Mouse (Mus musculus): ENCODE measurements around the gene Ankrd34b. TPM values are rescaled to one million over a fixed set of nuclear protein-coding genes. Genes with fewer than 3 reads are reported as not detected.

The Ankrd34b gene
- polyA plus RNA-seq, 1 experiment from 2014 or later = 0.07 TPM

DNA sequence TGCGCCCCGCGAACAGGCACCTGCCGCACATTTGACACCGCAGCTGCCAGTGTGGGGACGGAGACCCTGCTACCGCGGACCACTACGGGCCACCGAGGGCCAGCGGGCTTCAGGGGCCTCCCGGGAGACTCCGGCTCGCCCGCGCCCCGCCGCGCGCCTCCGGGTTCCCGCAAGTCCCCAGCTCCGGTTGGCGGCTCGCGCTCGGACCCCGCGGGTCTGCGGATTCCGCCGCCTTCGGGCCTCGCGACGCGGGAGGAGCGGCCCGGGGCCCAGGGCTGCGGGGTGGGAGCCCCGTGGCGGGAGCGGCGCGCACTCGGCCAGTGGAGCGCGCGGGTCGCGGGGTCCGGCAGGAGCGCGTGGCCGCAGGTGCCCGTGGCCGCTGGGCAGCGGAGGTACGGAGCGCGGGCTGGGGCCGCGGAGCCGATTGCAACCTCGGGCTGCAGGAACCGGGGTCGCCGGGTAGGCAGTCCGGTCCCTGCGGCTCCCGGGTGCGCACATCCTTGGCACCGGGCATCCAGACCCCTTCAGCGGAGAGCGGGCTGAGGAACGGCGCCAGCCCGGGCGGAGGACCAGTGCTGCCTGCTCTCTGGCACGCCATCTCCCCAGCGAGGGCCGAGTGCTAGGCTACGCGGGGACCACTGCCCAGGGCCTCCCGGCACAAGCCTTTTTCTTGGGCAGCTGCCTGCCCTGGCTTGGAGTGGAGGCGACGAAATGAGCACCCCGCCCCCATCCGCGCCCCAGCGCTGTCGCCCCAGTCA lies 777 bp downstream of the Ankrd34b start:
- ATAC-seq (ENCODE audit: low FRiP score, low TSS enrichment) = peak; percentile 77
- Histone ChIP-seq H3K27ac (ENCODE audit: low read depth, low read length) (no peak overlapping the region), H3K36me3 (ENCODE audit: control insufficient read depth, insufficient read depth, low read length) (no peaks in the 10 kb centered on the region), H3K9me3 (ENCODE audit: control insufficient read depth, low read length) (no peaks in the 10 kb centered on the region), H3K27me3 (ENCODE audit: control insufficient read depth, insufficient read depth, low read length) (peaks cover 39% of the 10 kb centered on the region), H3K4me1 (ENCODE audit: control insufficient read depth, insufficient read depth, low read length) (peaks cover 12% of the 10 kb centered on the region; the same call in 1 of the 2 replicates), H3K4me2 (replicated peaks; ENCODE audit: low read depth, low read length) (peak overlapping the region; percentile 99), H3K9ac (ENCODE audit: low read depth, low read length) (peak overlapping the region; percentile 54), H3K4me3 (ENCODE audit: low read length) (peak overlapping the region; percentile 60)
- under 1% methylated on average over 84 of the region's 92 CpGs for WGBS

DNA sequence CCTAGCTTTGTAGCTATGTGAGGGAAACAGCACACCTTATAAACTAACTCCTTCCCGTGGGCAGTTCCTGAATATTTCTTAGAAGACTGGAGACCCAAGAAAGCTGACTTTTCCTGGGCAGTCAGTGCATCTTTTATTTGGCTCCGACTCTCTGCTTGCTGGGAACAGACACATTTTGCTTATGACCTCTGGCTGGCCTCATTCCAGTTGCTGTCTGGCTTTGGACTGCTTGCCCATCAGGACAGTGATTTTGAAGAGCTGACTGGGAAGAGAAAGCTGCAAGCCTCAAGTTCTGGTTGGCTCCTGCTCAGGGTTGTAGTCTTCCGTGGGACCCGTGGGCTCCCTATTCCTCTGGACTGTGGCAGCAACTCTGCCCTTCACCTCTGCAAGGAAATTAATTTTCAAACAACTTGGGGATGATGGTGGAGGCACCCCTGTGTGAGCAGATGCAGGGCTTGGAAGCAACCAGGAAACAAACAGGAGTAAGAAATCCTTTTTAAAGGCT lies 1.7 kb downstream of the Ankrd34b start:
- no peak overlapping the region for H3K9ac ChIP-seq (ENCODE audit: low read depth, low read length)
- peaks cover 12% of the 10 kb centered on the region; the same call in 1 of the 2 replicates for H3K4me1 ChIP-seq (ENCODE audit: control insufficient read depth, insufficient read depth, low read length)
- ATAC-seq (ENCODE audit: low FRiP score, low TSS enrichment) = no peak
- no peak overlapping the region for H3K4me2 ChIP-seq (replicated peaks; ENCODE audit: low read depth, low read length)
- no peaks in the 10 kb centered on the region for H3K9me3 ChIP-seq (ENCODE audit: control insufficient read depth, low read length)
- no peak overlapping the region for H3K4me3 ChIP-seq (ENCODE audit: low read length)
- WGBS = 43% methylated on average over 4 of the region's 4 CpGs
- H3K36me3 ChIP-seq (ENCODE audit: control insufficient read depth, insufficient read depth, low read length) = no peaks in the 10 kb centered on the region
- H3K27me3 ChIP-seq (ENCODE audit: control insufficient read depth, insufficient read depth, low read length) = peaks cover 39% of the 10 kb centered on the region
- H3K27ac ChIP-seq (ENCODE audit: low read depth, low read length) = no peak overlapping the region

DNA sequence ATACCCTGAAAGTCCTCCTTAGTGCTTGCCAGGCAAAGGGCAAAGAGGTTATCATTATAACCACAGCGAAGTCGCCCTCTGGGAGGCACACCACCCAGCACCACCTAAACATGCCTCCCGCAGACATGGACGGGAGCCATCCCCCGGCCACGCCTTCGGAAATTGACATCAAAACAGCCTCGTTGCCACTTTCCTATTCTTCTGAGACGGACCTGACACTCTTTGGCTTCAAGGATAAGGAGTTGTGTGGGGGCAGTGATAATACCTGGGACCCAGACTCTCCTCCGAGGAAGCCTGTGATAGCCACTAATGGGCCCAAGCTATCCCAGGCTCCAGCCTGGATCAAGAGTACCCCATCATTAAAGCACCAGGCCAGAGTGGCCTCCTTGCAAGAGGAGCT lies 13.0 kb downstream of the Ankrd34b start:
- Histone ChIP-seq H3K27ac (ENCODE audit: low read depth, low read length) (no peak overlapping the region), H3K27me3 (ENCODE audit: control insufficient read depth, insufficient read depth, low read length) (no peaks in the 10 kb centered on the region), H3K4me3 (ENCODE audit: low read length) (no peak overlapping the region), H3K9ac (ENCODE audit: low read depth, low read length) (no peak overlapping the region), H3K36me3 (ENCODE audit: control insufficient read depth, insufficient read depth, low read length) (no peaks in the 10 kb centered on the region), H3K4me2 (replicated peaks; ENCODE audit: low read depth, low read length) (no peak overlapping the region), H3K9me3 (ENCODE audit: control insufficient read depth, low read length) (no peaks in the 10 kb centered on the region), H3K4me1 (ENCODE audit: control insufficient read depth, insufficient read depth, low read length) (no peaks in the 10 kb centered on the region)
- ATAC-seq (ENCODE audit: low FRiP score, low TSS enrichment) = no peak
- 87% methylated on average over 10 of the region's 10 CpGs for WGBS

DNA sequence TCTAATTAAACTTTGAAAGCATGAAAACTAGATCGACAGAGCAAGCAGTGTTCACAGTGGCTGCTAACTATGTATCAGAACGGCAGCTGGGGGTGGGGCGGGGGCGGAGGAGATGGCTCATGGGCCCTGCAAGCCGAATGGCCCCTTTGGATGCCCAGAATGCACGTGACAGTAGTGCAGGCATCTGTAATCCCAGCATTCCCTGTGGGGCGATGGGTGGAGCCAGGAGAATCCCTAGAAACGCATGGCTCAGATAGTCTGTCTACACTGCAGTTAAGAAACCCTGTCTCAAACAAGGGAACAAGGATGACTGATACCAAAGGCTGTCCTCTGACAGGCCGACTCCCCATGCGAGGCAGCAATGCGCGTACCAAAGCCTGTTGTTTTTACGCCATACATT lies 14.6 kb downstream of the Ankrd34b start:
- no peak overlapping the region for H3K9ac ChIP-seq (ENCODE audit: low read depth, low read length)
- no peak overlapping the region for H3K4me3 ChIP-seq (ENCODE audit: low read length)
- no peak overlapping the region for H3K4me2 ChIP-seq (replicated peaks; ENCODE audit: low read depth, low read length)
- 77% methylated on average over 13 of the region's 13 CpGs for WGBS
- no peaks in the 10 kb centered on the region for H3K4me1 ChIP-seq (ENCODE audit: control insufficient read depth, insufficient read depth, low read length)
- H3K9me3 ChIP-seq (ENCODE audit: control insufficient read depth, low read length) = no peaks in the 10 kb centered on the region
- H3K27ac ChIP-seq (ENCODE audit: low read depth, low read length) = no peak overlapping the region
- H3K27me3 ChIP-seq (ENCODE audit: control insufficient read depth, insufficient read depth, low read length) = no peaks in the 10 kb centered on the region
- no peaks in the 10 kb centered on the region for H3K36me3 ChIP-seq (ENCODE audit: control insufficient read depth, insufficient read depth, low read length)
- no peak for ATAC-seq (ENCODE audit: low FRiP score, low TSS enrichment)

DNA sequence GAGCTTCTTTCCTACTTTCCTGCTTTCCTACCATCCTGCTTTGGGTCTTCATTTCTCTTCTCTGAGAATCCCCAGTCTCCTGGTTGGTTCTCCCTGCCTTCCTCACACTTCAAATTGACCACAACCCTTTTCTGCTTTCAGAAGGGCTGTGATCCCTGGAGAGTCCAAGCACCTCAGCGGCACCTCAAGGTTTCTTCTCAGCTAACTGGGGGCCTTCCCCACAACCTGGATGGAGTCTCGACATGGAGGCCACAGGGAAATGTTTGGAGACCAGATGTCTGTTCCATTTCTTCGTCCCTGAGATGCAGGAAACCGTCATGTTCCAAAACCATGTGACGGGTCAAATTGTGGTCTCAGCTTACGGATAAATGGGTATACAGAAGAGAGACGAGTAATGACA lies 21.2 kb downstream of the Ankrd34b start:
- ATAC-seq (ENCODE audit: low FRiP score, low TSS enrichment) = no peak
- H3K4me2 ChIP-seq (replicated peaks; ENCODE audit: low read depth, low read length) = no peak overlapping the region
- no peak overlapping the region for H3K9ac ChIP-seq (ENCODE audit: low read depth, low read length)
- no peak overlapping the region for H3K4me3 ChIP-seq (ENCODE audit: low read length)
- no peak overlapping the region for H3K27ac ChIP-seq (ENCODE audit: low read depth, low read length)
- no peaks in the 10 kb centered on the region for H3K9me3 ChIP-seq (ENCODE audit: control insufficient read depth, low read length)
- H3K36me3 ChIP-seq (ENCODE audit: control insufficient read depth, insufficient read depth, low read length) = no peaks in the 10 kb centered on the region
- no peaks in the 10 kb centered on the region for H3K4me1 ChIP-seq (ENCODE audit: control insufficient read depth, insufficient read depth, low read length)
- WGBS = 89% methylated on average over 7 of the region's 7 CpGs
- no peaks in the 10 kb centered on the region for H3K27me3 ChIP-seq (ENCODE audit: control insufficient read depth, insufficient read depth, low read length)

DNA sequence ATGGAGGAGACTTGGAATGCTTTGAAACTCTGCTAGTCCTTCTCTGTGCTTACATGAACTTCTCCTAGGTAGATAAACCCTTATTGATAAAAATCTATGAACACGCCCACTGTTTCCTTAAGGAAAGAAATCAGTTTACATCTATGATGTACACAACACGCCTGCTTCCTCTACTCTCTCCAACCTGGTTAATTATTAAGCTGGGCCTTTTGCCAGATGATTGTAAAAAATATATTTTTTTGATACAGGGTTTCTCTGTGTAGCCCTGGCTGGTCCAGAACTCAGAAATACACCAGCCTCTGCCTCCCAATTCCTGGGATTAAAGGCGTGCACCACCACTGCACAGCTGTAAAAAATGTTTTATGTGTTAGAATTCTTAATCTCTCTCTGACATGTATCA lies 39.0 kb downstream of the Ankrd34b start:
- H3K4me2 ChIP-seq (replicated peaks; ENCODE audit: low read depth, low read length) = no peak overlapping the region
- 78% methylated on average over 3 of the region's 3 CpGs for WGBS
- no peaks in the 10 kb centered on the region for H3K4me1 ChIP-seq (ENCODE audit: control insufficient read depth, insufficient read depth, low read length)
- H3K9me3 ChIP-seq (ENCODE audit: control insufficient read depth, low read length) = no peaks in the 10 kb centered on the region
- no peak overlapping the region for H3K9ac ChIP-seq (ENCODE audit: low read depth, low read length)
- H3K27me3 ChIP-seq (ENCODE audit: control insufficient read depth, insufficient read depth, low read length) = no peaks in the 10 kb centered on the region
- no peak for ATAC-seq (ENCODE audit: low FRiP score, low TSS enrichment)
- no peak overlapping the region for H3K27ac ChIP-seq (ENCODE audit: low read depth, low read length)
- no peaks in the 10 kb centered on the region for H3K36me3 ChIP-seq (ENCODE audit: control insufficient read depth, insufficient read depth, low read length)
- H3K4me3 ChIP-seq (ENCODE audit: low read length) = no peak overlapping the region

DNA sequence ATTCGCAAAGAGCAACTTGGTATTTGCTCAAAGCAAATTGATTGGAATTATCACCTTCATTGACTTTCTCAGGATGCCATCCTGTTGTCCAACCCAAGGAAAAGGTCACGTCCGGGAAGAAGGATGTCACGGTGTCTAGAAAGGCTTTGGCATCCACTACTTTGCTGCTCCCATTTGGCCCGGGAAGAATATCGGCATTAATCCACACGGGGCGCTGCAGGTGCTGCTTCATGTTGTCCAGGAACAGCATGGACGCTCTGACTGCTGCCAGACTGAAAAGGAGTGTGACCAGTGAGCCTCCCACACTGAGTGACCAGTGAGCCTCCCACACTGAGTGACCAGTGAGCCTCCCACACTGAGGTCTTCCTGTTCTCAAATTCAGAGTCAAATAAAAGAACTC lies 42.2 kb downstream of the Ankrd34b start:
- no peak for ATAC-seq (ENCODE audit: low FRiP score, low TSS enrichment)
- H3K27me3 ChIP-seq (ENCODE audit: control insufficient read depth, insufficient read depth, low read length) = no peaks in the 10 kb centered on the region
- no peak overlapping the region for H3K9ac ChIP-seq (ENCODE audit: low read depth, low read length)
- H3K27ac ChIP-seq (ENCODE audit: low read depth, low read length) = no peak overlapping the region
- WGBS = 69% methylated on average over 9 of the region's 9 CpGs
- H3K4me3 ChIP-seq (ENCODE audit: low read length) = no peak overlapping the region
- no peaks in the 10 kb centered on the region for H3K36me3 ChIP-seq (ENCODE audit: control insufficient read depth, insufficient read depth, low read length)
- H3K9me3 ChIP-seq (ENCODE audit: control insufficient read depth, low read length) = no peaks in the 10 kb centered on the region
- no peak overlapping the region for H3K4me2 ChIP-seq (replicated peaks; ENCODE audit: low read depth, low read length)
- no peaks in the 10 kb centered on the region for H3K4me1 ChIP-seq (ENCODE audit: control insufficient read depth, insufficient read depth, low read length)

DNA sequence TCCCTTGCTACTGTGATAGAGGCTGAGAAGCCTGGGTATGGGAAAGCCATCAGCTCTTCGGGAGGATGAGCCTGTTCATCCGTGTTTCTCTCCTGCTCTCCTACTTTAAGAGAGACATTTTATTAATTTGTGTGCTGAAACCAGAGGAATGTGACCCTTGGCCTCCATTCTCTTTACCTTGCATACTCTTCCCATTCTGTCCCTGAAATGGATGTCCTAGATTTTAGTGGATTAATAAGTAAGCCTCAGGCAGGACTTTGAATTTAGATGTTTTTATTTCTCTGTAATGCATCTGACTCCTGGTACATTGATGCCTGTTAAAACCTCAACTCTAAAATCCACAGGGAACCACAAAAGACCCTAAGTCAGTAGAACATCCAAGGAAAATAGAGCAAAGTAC lies 43.7 kb downstream of the Ankrd34b start:
- ATAC-seq (ENCODE audit: low FRiP score, low TSS enrichment) = no peak
- H3K27ac ChIP-seq (ENCODE audit: low read depth, low read length) = no peak overlapping the region
- no peaks in the 10 kb centered on the region for H3K27me3 ChIP-seq (ENCODE audit: control insufficient read depth, insufficient read depth, low read length)
- H3K4me3 ChIP-seq (ENCODE audit: low read length) = no peak overlapping the region
- H3K4me2 ChIP-seq (replicated peaks; ENCODE audit: low read depth, low read length) = no peak overlapping the region
- H3K4me1 ChIP-seq (ENCODE audit: control insufficient read depth, insufficient read depth, low read length) = no peaks in the 10 kb centered on the region
- no peaks in the 10 kb centered on the region for H3K9me3 ChIP-seq (ENCODE audit: control insufficient read depth, low read length)
- H3K9ac ChIP-seq (ENCODE audit: low read depth, low read length) = no peak overlapping the region
- WGBS = 56% methylated on average over 2 of the region's 2 CpGs
- H3K36me3 ChIP-seq (ENCODE audit: control insufficient read depth, insufficient read depth, low read length) = no peaks in the 10 kb centered on the region

DNA sequence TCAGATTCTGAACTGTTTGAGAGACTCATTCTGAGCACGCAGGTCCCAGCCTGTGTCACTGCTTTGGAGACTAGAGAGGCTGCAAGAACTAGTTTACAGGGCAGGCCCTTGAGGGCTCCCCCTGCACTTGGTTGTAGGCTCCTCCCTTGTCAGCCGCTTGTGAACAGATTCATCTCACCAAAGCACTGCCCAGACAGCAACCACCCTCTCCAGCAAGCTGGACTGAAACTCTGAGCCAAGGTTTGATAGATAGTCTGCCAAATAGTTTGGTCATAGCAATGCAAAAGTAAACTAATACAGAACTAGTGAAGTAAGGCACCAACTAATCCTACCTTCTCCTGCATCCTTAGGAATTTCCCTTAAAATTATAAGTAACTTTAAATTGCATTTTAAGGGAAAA lies 44.5 kb downstream of the Ankrd34b start:
- no peaks in the 10 kb centered on the region for H3K4me1 ChIP-seq (ENCODE audit: control insufficient read depth, insufficient read depth, low read length)
- H3K36me3 ChIP-seq (ENCODE audit: control insufficient read depth, insufficient read depth, low read length) = no peaks in the 10 kb centered on the region
- no peak for ATAC-seq (ENCODE audit: low FRiP score, low TSS enrichment)
- H3K27me3 ChIP-seq (ENCODE audit: control insufficient read depth, insufficient read depth, low read length) = no peaks in the 10 kb centered on the region
- H3K9ac ChIP-seq (ENCODE audit: low read depth, low read length) = no peak overlapping the region
- WGBS = 62% methylated on average over 2 of the region's 2 CpGs
- no peak overlapping the region for H3K27ac ChIP-seq (ENCODE audit: low read depth, low read length)
- H3K4me3 ChIP-seq (ENCODE audit: low read length) = no peak overlapping the region
- no peaks in the 10 kb centered on the region for H3K9me3 ChIP-seq (ENCODE audit: control insufficient read depth, low read length)
- no peak overlapping the region for H3K4me2 ChIP-seq (replicated peaks; ENCODE audit: low read depth, low read length)

All from kidney, embryonic 14.5 days (tissue).